Mouse (Mus musculus): ENCODE measurements at regions not wholly inside any gene's neighbourhood (a gene's known extent, or its start where the extent isn't known, plus 50 kb on each side); places are given as distances from the start of the nearest gene placed in this dataset.

DNA sequence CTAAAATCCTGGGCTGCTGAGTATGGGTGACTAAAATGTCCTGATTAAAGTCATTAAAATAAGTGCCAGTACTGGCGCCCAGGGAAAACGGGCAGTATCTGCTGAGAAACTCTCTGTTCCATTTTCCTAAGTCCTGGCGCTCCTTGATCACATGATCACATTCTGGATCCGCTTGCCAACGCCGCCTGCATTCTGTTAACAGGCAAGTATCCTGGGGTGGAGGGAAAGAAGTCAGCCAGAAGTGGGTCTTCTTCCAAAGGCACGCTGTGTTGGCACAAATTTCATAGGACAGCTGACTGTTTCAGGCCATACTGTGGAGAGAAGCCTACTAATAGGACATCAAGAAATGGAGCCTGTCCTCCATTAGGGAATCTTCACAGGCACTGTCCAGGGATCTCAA lies 52.0 kb upstream of the Akirin2 start:
- DNase-seq = no peak

- no peak for DNase-seq
These were observed 51.0 kb upstream of the Akirin2 start for GRCm38 (mm10) chr4:34499731-34500130.

Data from adrenal gland, postnatal 14 days (tissue).